Mouse (Mus musculus) layer of hippocampus, postnatal 25 days (tissue): Measurements from ENCODE around the gene Ddah1. TPM values are rescaled to one million over a fixed set of nuclear protein-coding genes. Genes with fewer than 3 reads are reported as not detected.

ENCODE experiments used
- DNase-seq, 2 experiments: peaks; one replicate each; pipeline ENCODE4 v3.0.0; 2022; ENCODE audit warnings: mixed read lengths in 2 of 2, low spot score in 1 of 2; ENCODE audit errors: extremely low spot score in 1 of 2
- total RNA-seq, 2 experiments: library from RNA; stranded (reverse); gene quantifications; 2 replicates each; pipeline ENCODE4 v1.2.3; 2021

The Ddah1 gene
- 10 to 100 TPM; 51.2 to 54.6 TPM for total RNA-seq

DNA sequence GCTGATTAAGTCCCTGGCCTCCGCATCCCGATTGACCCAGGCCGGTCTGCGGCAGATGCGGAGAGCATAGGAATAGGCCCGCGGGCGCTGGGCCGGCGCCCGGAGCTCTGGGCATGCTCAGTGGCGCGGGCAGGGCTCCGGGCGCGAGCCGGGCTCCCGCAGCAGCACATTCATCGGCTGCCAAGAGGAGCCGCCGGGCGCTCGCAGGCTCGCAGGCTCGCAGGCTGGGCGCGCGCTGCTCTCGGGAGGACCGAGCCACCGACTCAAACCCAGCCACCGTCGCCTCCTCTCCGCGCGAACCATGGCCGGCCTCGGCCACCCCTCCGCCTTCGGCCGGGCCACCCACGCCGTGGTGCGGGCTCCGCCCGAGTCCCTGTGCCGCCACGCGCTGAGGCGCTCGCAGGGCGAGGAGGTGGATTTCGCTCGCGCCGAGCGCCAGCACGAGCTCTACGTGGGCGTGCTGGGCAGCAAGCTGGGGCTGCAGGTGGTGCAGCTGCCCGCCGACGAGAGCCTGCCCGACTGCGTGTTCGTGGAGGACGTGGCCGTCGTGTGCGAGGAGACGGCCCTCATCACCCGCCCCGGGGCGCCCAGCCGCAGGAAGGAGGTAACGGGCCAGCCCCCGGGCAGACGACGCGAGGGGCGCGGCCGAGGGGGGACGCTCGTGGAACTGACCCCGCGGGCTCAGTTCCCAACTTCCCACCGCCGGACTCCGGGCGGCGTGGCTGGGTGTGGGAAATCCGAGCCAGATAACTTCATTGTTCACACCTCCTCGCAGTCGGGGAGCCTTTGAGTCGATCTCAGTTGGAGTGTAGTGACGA is at the start of gene Ddah1:
Gene Ddah1 (plus strand): TSS at position 115 of the 818 bp plus-strand sequence.
- peak; percentile 50 to 53 for DNase-seq

DNA sequence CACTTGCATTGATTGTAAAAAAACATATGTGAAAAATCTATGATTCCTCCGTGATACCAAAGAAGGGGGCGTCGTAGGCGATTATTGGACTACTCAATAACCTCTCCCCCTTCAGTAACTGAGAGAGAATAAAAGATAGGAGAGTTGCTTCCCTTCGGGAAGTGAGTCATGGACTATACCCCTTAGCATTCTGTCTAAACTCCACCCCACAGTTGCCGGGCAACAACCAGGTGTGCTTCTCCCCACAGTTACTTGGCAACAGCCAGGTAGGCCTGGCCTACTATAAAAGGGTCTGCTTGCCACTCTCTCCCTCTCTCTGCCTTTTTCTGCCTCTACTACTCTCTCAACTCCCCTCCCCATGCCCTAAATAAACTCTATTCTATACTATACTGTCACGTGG is 42.6 kb upstream of the Ddah1 start:
- DNase-seq, result no peak

DNA sequence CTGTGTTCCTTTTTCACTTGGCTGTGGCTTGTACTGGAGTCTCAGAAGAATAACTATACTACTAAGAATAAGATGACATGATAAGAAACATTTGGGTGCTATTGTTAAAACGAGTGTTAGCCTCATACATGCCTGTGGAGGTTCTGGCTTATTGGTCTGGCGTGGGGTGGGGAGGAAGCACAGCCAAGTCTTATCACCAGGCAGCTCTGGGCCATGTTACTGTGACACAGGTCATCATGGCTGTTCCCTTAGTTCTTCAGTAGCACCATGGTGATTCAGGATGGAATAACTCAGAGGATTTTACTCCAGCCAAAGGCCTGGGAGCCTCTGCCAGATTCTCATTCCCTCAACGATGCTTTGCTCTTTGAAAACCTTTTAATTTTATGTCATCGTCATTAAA is 38.8 kb upstream of the Ddah1 start:
- DNase-seq, result no peak

DNA sequence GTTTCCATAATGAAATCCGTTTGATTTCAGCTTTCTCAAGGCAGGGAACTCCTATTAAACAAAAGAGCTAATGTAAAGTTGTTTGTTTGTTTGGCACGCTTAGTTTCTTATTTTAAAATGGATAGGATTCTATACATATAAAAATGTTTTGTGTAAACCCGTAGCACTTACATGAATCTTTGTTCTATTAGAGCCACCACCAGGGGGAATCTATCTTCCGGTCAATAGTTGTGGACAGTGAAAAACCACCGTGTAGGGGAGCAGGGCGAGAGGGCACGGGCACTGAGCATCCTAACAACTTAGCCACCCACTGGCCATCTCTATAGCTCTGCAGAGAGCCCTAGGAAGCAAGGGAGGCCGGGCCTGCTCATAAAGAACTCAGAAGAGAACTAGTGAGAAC is 33.4 kb upstream of the Ddah1 start:
- no peak for DNase-seq

DNA sequence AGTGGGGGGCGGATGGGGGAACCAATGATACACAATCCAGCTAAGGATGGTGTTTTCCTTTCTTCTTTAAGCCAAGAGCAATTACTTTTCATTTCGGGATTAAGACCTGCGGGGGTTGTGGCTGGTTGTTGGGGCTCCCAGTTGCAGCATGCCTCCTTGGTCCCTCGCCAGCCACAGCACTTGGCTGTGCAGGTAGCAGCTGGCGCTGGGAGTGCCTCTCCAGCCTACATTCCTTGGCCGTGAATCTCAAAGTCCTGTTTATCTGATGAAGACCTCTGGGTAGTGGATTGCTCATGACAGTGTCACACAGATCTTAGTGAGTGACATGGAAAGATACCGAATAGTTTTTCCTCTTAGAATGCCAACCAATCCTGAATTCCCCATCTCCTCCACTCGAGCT is 30.1 kb upstream of the Ddah1 start:
- DNase-seq, result no peak

DNA sequence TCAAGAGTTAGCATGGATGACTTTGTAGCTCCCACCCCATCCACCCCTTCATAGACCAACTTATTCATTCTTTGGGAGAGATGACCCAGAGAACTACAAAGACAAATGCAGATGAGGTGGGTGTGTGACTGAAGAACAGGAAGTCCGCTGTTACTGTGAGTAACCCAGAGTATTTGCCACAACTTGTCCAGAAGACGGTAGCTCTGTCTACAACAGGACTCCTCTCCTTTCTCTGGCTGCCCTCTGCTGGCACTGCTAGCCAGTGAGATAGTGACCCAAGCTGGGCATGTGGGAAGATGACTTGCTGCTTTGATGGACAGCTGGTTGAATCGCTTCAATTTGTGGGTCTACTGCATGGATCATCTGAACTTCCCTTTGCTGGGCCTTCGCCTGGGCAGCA is 28.9 kb upstream of the Ddah1 start:
- peak in 1 of 2 experiments; percentile 8 for DNase-seq

DNA sequence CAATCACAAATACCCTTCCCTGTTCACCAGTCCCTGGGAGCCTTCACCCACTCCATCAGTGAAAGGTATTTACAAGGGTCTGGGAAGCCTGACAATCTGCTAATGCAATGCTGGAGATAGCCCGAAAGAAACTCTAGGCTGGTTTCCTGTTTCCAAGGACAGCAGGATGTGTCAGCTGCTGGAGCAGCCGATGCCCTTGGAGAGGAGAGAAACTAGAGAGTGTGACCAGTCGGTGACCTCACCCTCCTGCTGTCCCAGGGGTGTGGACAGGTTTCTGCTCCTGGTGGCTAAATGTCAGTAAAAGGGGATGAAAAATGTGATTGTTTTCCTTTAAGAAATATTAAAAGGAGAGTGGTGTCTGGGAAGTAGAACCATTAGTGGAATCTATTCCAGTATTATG is 28.4 kb upstream of the Ddah1 start:
- DNase-seq, result no peak

DNA sequence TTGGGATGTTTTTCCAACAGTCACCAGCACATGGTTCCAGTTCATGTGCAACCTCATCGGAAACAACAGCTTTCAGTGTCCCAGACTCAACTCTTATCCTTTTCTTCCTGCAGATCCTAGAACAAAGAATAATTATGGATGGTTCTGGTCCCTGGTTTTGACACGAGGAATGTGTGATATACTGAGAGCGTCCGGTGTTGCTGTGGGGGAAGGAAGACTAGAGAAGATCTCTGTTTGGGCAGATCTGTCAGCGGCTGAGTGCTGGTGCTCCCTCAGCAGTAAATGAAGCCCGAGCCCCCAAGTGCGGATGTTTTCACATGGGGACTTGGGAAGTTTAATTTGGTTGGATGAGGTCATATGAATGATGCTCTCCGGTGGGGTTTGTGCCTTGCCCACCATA is 23.6 kb upstream of the Ddah1 start:
- DNase-seq, result no peak

DNA sequence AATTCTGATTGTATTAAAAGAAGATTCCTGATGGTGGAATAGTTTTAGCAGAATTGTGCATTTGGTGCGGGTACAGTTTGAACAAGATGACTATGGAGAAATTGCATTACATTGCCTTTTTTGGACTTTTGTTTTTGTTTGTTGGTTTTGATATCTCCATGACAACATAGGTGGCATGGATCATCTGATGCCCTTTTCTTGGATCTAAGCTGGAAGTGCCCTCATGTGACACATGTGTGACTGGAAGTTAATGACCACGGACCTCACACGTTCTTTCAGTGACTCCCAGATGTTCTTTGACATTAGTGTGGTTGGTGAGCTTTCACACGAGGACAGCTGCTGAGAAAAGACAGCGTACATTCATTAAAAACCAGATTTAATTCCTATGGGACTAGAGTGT is 21.9 kb upstream of the Ddah1 start:
- no peak for DNase-seq

DNA sequence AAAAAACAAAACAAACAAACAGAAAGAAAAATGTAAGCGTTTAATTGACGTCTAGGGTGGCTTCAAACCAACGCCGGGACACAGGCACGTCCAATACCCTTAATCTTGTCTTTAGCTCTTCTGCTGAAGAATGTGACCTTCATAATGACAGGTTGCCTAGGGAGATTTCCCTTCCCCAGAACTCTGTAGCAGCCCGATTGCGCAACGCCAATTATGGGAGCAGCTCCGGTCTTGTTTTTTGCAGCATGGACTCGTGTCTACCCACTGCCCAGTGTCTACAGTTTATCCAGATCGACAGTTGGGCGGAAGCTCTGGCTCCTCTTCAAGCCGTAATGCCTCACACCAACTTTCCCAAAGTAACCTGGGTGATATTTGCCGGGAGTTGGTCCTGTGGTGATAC is 19.8 kb upstream of the Ddah1 start:
- DNase-seq, result no peak

DNA sequence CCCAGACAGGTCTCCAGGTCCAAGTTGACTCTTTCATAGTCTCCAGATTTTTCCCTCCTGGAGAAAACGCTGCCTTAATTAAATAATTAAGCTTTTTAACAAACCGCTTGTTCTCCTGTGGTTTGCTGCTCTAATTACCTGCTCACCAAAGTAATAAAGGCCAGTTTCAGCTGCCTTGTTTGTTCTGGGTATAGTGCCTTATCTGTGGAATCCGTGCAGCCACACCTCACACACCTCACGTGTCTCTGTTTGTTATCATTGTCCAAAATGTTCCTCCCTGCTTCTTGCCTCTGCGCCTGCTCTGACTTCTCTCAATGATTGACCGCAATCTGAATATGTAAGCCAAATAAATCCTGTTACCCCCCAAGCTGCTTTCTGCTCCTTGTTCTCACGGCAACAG is 18.6 kb upstream of the Ddah1 start:
- DNase-seq, result no peak

DNA sequence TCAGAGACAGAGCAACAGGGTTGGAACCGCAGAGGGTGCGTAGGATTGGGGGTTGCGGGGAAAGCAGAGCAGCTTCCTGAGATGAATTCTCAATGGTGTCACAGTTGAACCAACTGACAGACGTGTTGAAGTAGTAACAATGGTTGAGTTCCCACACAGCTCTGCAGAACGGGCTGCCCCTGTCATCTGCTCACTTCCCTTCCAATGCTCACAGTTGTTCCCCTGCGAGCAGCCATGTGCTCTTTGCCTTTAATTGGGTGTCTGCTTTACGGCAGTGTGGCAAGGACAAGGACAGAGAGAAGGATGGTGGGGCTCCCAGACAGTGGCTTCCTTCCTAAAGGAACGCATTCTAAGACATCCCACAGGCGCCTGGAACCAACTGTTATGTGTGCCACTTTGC is 15.4 kb upstream of the Ddah1 start:
- DNase-seq, result no peak

DNA sequence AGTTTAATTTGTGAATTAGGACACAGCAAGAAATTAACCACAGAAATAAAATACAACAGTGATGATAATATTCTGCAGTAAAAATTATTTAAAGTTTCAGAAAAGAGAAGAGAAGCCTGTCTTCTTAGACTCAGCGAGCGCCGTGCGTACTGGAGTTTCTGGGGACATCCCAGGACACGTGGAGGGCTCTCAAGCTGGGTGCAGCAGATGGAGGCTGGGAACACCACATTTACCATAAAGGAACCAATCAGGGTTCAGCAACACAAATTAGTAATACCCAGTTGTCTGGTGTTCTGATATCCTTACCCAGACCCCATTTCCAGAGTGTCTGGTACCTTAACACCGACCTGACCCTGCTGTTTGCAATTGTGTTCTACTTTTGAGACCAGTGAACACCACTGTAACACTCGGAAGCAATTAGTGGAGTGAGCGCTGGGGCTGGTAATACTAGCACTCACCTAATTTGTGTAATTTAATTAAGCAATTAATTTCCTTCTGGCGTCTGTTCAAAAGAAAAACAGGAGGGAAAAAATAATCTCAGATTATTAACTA is 14.9 kb upstream of the Ddah1 start:
- no peak for DNase-seq

DNA sequence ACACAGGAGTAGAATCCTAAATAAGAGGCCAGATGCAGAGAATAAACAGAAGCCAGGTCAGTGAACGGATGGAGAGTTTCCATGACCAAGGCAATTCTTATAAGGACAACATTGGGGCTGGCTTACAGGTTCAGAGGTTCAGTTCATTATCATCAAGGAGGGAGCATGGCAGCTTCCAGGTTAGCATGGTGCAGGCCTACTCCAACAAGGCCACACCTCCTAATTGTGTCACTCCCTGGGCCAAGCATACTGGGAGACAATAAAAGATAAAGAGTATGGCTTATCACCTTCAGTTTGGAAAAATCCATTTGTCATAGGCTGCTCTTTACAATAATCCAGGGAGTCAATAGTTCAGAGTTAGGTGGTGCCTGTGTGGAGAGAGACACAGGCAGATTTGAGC is 9.8 kb upstream of the Ddah1 start:
- no peak for DNase-seq

DNA sequence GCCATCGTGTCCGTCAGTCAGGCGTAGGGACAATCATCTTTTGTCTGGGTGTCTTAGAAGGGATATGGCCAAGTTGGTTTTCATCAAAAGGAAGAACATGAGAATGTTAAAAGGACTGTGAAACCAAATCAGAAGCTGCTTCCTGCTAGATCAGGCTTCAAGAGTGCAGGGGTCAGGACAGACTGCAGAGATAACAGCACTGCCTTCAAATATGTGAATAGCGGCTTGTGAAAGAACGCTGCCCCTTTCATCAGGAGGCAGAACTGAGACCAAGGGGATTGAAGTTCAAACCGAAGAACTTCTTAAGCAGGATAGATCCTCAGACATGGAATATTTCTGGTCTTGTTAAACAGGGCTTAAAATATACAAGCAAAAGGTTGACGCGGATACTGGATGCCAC is 2.0 kb upstream of the Ddah1 start:
- no peak for DNase-seq

DNA sequence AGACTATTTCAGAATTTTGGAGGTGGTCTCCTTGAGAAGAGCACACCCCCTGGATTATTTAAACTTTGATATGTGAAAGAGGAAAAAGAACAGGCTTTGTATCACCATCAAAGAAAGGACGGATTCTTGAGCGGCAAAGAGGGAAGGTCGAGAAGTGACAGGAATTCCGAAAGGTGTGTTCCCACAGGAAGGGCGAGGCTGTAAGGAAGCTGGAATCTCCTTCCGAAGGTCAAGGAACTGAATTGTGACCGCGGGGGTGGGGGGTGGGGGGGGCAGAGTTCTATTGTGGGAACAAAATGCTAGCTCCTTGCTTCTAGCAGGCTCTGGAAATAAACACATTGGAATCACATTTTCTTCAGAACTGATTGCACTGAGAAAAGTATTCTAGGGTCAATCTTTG is 1.3 kb upstream of the Ddah1 start:
- DNase-seq, result no peak

DNA sequence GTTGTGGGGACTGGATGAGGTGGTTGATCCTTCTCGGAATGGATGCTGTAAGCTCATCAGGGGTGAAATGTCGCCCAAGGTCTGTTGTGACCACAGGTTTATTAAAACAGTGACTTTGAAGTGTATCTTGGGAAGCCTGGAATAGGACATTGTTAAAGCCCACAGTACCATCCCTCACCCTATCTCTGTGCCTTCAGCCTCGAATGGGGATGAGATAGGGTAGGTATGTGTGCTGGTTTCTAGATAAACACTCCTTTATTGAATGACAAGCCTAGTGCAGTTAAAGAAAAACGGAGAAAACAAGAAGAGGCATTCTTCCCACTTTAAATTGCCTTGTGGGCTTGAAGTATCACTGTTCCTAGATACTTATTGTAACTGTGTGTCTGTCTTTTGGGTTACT is 631 bp upstream of the Ddah1 start:
- DNase-seq, result no peak

DNA sequence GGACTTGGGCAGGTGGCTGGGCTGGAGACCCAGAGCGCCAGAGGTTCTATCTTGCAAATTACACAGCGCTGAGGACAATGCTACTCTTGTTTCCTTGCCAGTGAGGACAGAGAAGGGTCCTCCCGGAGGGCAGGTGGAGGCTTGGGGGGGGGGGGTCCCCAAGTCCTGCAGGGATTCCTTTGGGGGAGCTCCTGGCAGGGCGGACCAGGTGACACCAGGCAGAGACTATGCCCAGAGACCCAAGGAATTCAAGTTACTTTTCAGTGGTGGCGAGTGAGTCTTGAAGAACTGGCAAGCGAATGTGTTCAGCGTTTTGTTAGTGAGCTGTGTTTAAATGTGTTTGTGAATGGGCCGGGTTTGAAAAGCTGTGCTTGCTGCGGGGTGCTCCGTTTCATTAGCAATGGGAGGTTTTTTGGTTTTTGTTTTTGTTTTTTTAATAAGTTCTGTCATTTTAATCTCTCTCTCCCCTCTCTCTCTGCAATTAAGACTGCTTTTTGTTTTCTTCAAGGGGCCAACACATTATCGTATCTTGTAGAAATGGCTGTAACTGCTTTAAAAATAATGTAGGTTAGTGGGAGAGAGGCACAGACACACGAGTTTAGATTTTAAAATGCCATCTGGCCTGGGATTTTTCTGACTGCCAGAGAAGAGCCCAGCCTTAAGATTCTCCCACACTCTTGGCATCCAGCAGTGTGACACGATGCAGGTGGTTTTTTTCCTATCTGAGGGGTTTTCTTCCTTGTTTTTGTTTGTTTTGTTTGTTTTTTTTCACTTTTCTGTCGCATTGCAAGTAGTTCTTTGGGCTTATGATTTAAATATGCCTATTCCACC is 1.1 kb downstream of the Ddah1 start:
- DNase-seq, result peak in 1 of 2 experiments; percentile 8

DNA sequence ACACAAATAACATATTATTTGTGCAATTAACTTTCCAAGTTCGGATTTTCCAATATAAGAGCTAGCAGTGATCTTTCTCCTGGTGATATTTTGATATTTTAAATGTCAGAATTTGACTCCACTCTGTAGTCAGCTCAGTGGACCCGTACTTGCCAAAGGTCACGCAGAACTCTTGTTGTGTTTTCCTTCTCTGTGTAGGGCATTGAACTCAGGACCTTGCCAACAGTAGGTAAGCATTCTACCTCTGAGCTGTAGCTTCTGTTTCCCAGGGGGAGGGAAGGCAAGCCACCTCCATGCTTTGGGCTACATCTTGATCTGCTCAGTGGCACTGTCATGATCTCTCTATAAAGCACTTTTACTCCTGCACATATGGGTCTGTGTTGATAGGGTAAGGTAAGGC is 2.1 kb downstream of the Ddah1 start:
- no peak for DNase-seq

DNA sequence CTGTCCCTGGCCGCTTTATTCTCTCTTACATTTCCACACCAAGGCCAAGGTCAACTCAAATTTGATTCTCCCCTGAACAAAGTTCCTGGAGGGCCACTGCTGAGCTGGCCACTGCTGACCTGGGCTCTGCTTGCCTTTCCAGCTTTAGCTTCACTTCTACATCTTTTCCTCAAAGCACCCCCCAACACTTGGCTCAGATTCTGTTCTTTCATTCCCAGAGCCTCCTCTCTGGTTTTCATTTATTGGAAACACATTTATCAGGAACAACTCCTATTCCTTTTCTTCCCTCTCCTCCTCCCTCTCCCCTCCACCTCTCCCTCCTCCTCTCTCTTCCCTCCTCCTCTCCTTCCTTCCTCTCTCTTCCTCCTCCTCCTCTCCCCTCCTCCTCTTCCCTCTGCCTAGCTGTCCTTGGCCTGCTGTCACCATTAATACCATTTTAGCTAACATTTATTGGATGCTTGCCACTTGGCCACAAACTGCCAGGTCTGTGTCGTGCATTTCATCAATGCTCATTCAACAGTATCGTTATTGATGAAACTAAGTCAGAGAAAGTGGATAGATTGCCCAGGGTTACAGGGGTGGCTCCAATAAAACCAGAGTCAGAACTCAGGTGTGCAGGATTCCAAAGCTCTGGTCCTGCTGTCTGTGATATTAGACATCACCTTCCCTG is 3.2 kb downstream of the Ddah1 start:
- no peak for DNase-seq
